8 mouse cellular contexts compared by ENCODE assay signal in genomic region chr19:4908107-4908506, GRCm38 (mm10). TPM values are rescaled to one million over a fixed set of nuclear protein-coding genes. Genes with fewer than 3 reads are reported as not detected.
DNase-seq lines count a peak whose midpoint lies in the region; ATAC-seq and TF ChIP-seq lines count a peak whose summit lies in the region.

No protein-coding gene starts in this region.

- H3K4me2 ChIP-seq in kidney, postnatal 0 days (ENCODE audit: low read length), result no peak overlapping the region
- no peak overlapping the region for H3K4me2 ChIP-seq in forebrain, embryonic 13.5 days

- no peaks in the 10 kb centered on the region for H3K27me3 ChIP-seq in kidney, postnatal 0 days (ENCODE audit: insufficient read depth, low read length)
- H3K27me3 ChIP-seq in forebrain, embryonic 13.5 days, result no peaks in the 10 kb centered on the region

- no peak overlapping the region for H3K9ac ChIP-seq in kidney, postnatal 0 days (ENCODE audit: low read depth, low read length)
- H3K9ac ChIP-seq in ES-E14 (ENCODE audit: insufficient read depth, low read depth, low read length, poor library complexity, severe bottlenecking), result no peak overlapping the region
- H3K9ac ChIP-seq in forebrain, embryonic 13.5 days, result no peak overlapping the region

- TF ChIP-seq CTCF in kidney, postnatal 0 days (IDR thresholded peaks at IDR 0.05; ENCODE audit: low read depth), result peak; percentile 69

- H3K9me3 ChIP-seq in kidney, postnatal 0 days (replicated peaks; ENCODE audit: low read length), result no peaks in the 10 kb centered on the region
- H3K9me3 ChIP-seq in ES-E14 (ENCODE audit: control insufficient read depth, insufficient read depth, low read depth, low read length), result no peaks in the 10 kb centered on the region
- no peaks in the 10 kb centered on the region for H3K9me3 ChIP-seq in forebrain, embryonic 13.5 days (replicated peaks)

- DNase-seq in kidney, postnatal 0 days (ENCODE audit: low spot score), result peak; percentile 26
- no peak for DNase-seq in kidney, adult 11 months
- DNase-seq in ES-E14 (ENCODE audit: low read depth, low spot score), result peak; percentile 60
- DNase-seq in c-Kit-positive CD71-negative TER-119-negative erythroid progenitor cells, embryonic 14.5 days (ENCODE audit: low read depth), result peak; percentile 43
- DNase-seq in lung, postnatal 36 days, result peak; percentile 37
- DNase-seq in layer of hippocampus, adult 9-11 months, result no peak
- DNase-seq in right cerebral cortex, postnatal 36 days (ENCODE audit: low spot score in 2 of 2), result no peak

- H3K4me1 ChIP-seq in kidney, postnatal 0 days (replicated peaks; ENCODE audit: insufficient read depth, low read length), result 0 out of 2 replicates have a peak, but pooled peaks cover 2% of the 10 kb centered on the region
- no peaks in the 10 kb centered on the region for H3K4me1 ChIP-seq in ES-E14 (ENCODE audit: control insufficient read depth in 2 of 2, insufficient read depth in 2 of 2, low read length in 2 of 2, poor library complexity in 1 of 2)
- H3K4me1 ChIP-seq in forebrain, embryonic 13.5 days, result peaks cover 16% of the 10 kb centered on the region

- in situ Hi-C loops in ES-E14 (cut with MboI; ENCODE audit: low sequenced_read_pairs in 2 of 2, unreplicated experiment in 2 of 2), result loop anchor here in 1 of 2 experiments (10.0 kb wide), 1 partner anchor 153 kb away; the partner anchor contains the start of gene Rbm4b

- WGBS in kidney, postnatal 0 days, result 87% methylated on average over 4 of the region's 4 CpGs
- WGBS in forebrain, embryonic 13.5 days, result 84% methylated on average over 4 of the region's 4 CpGs

- no peak for ATAC-seq in kidney, postnatal 0 days (replicated peaks; ENCODE audit: low FRiP score, low read depth)
- ATAC-seq in forebrain, embryonic 13.5 days, result no peak

- no peak overlapping the region for H3K27ac ChIP-seq in kidney, postnatal 0 days
- H3K27ac ChIP-seq in ES-E14 (ENCODE audit: insufficient read depth, low read depth, low read length, poor library complexity, severe bottlenecking), result no peak overlapping the region
- no peak overlapping the region for H3K27ac ChIP-seq in forebrain, embryonic 13.5 days

- no peak overlapping the region for H3K4me3 ChIP-seq in kidney, postnatal 0 days (replicated peaks; ENCODE audit: low read depth, low read length)
- H3K4me3 ChIP-seq in ES-E14 (ENCODE audit: insufficient read depth in 1 of 2, low read depth in 1 of 2, low read length in 2 of 2, poor library complexity in 1 of 2, severe bottlenecking in 1 of 2), result no peak overlapping the region
- no peak overlapping the region for H3K4me3 ChIP-seq in forebrain, embryonic 13.5 days

- peaks cover 16% of the 10 kb centered on the region; the same call in 1 of the 2 replicates for H3K36me3 ChIP-seq in kidney, postnatal 0 days (ENCODE audit: insufficient read depth, low read length)
- peaks cover 21% of the 10 kb centered on the region for H3K36me3 ChIP-seq in ES-E14 (ENCODE audit: control insufficient read depth, insufficient read depth, low read length, poor library complexity, severe bottlenecking)
- peaks cover 69% of the 10 kb centered on the region for H3K36me3 ChIP-seq in forebrain, embryonic 13.5 days (ENCODE audit: poor library complexity, severe bottlenecking)

TF ChIP-seq in ES-E14, 5 proteins besides CTCF, POLR2A, EP300 and RAD21:
- TF ChIP-seq ZNF384 (IDR thresholded peaks at IDR 0.05; ENCODE audit: low read depth, low read length) (no peak), ZC3H11A (IDR thresholded peaks at IDR 0.05; ENCODE audit: borderline replicate concordance, low read depth, low read length) (peak; percentile 59; the same call in 1 of the 2 replicates)
TF ChIP-seq in ES-E14: peak in this region for 1.

RNA-seq across cellular contexts. Expression of gene Bbs1, which starts 1.7 kb away (rescaled TPM):
- polyA plus RNA-seq in kidney, postnatal 0 days (2015; fragmentation: Nextera tagmentation; extraction: Ambion mirVana), result 4.9 and 5.0 TPM in 2 replicates
- 5.4 and 6.8 TPM in 2 replicates for total RNA-seq in ES-E14 (2012; rRNA removed)
- polyA plus RNA-seq in forebrain, embryonic 13.5 days (2015; fragmentation: Nextera tagmentation; extraction: Ambion mirVana), result 8.9 and 10.8 TPM in 2 replicates

RNA-seq across cellular contexts. Expression of gene Dpp3, which starts 20.0 kb away (rescaled TPM):
- 61.7 and 69.2 TPM in 2 replicates for polyA plus RNA-seq in kidney, postnatal 0 days (2015; fragmentation: Nextera tagmentation; extraction: Ambion mirVana)
- total RNA-seq in ES-E14 (2012; rRNA removed), result 126 and 143 TPM in 2 replicates
- polyA plus RNA-seq in forebrain, embryonic 13.5 days (2015; fragmentation: Nextera tagmentation; extraction: Ambion mirVana), result 118 and 132 TPM in 2 replicates

RNA-seq across cellular contexts. Expression of gene Zdhhc24, which starts 29.6 kb away (rescaled TPM):
- 8.7 and 9.5 TPM in 2 replicates for polyA plus RNA-seq in kidney, postnatal 0 days (2015; fragmentation: Nextera tagmentation; extraction: Ambion mirVana)
- total RNA-seq in ES-E14 (2012; rRNA removed), result 12.4 and 15.7 TPM in 2 replicates
- 17.1 and 20.1 TPM in 2 replicates for polyA plus RNA-seq in forebrain, embryonic 13.5 days (2015; fragmentation: Nextera tagmentation; extraction: Ambion mirVana)

RNA-seq across cellular contexts. Expression of gene Actn3, which starts 30.4 kb away (rescaled TPM):
- 4.0 and 4.1 TPM in 2 replicates for polyA plus RNA-seq in kidney, postnatal 0 days (2015; fragmentation: Nextera tagmentation; extraction: Ambion mirVana)
- total RNA-seq in ES-E14 (2012; rRNA removed), result 48.4 and 91.8 TPM in 2 replicates
- 0.64 and 0.97 TPM in 2 replicates for polyA plus RNA-seq in forebrain, embryonic 13.5 days (2015; fragmentation: Nextera tagmentation; extraction: Ambion mirVana)

RNA-seq across cellular contexts. Expression of gene Peli3, which starts 34.8 kb away (rescaled TPM):
- polyA plus RNA-seq in kidney, postnatal 0 days (2015; fragmentation: Nextera tagmentation; extraction: Ambion mirVana), result 1.5 and 1.9 TPM in 2 replicates
- 0.76 and 2.1 TPM in 2 replicates for total RNA-seq in ES-E14 (2012; rRNA removed)
- 5.7 TPM in 2 replicates for polyA plus RNA-seq in forebrain, embryonic 13.5 days (2015; fragmentation: Nextera tagmentation; extraction: Ambion mirVana)

Comparison
In these comparisons a context has a peak if more than half of its experiments do, and no peak if none do; other contexts are left out.
1. DNase-seq: peak in kidney, postnatal 0 days (single experiment), ES-E14 (single experiment), c-Kit-positive CD71-negative TER-119-negative erythroid progenitor cells, embryonic 14.5 days (single experiment) and lung, postnatal 36 days (single experiment); none in kidney, adult 11 months (single experiment), layer of hippocampus, adult 9-11 months (single experiment) and right cerebral cortex, postnatal 36 days (0 of 2).